In genomic region chr19:4332653-4333052, GRCm38 (mm10) we compare ENCODE assay signal across 8 mouse cellular contexts. TPM values are rescaled to one million over a fixed set of nuclear protein-coding genes. Genes with fewer than 3 reads are reported as not detected.
DNase-seq lines count a peak whose midpoint lies in the region; ATAC-seq lines count a peak whose summit lies in the region.

No protein-coding gene starts in this region.

- intact Hi-C loops in heart, postnatal 14 days (cut with DNase I) = loop anchor here (5.0 kb wide), 1 partner anchor 65 kb away; the partner anchor contains the start of gene Kdm2a

- peak; percentile 80 for DNase-seq in 416B (ENCODE audit: low read depth)
- DNase-seq in R1 (ENCODE audit: low read depth, low spot score) = peak; percentile 84
- peak; percentile 71 for DNase-seq in embryonic facial prominence, embryonic 11.5 days (ENCODE audit: low spot score)
- DNase-seq in heart, postnatal 14 days = peak; percentile 44 to 57
- peak; percentile 41 to 72 for DNase-seq in layer of hippocampus, adult 18-20 months (ENCODE audit: low spot score in 2 of 2)
- peak; percentile 55 for DNase-seq in retina, embryonic 14.5 days (ENCODE audit: low spot score)
- peak; percentile 72 for DNase-seq in yolk sac, embryonic 10.5 days (ENCODE audit: low spot score)

- WGBS in embryonic facial prominence, embryonic 11.5 days = 0% methylated on average over 4 of the region's 4 CpGs
- WGBS in lung, embryonic 15.5 days = 0% methylated on average over 4 of the region's 4 CpGs

- H3K9ac ChIP-seq in embryonic facial prominence, embryonic 11.5 days (replicated peaks; ENCODE audit: low read length) = peak overlapping the region; percentile 82
- H3K9ac ChIP-seq in lung, embryonic 15.5 days = peak overlapping the region; percentile 54

- H3K4me1 ChIP-seq in embryonic facial prominence, embryonic 11.5 days (ENCODE audit: control insufficient read depth, insufficient read depth, low read length) = peaks cover 7% of the 10 kb centered on the region; the same call in 1 of the 2 replicates
- peaks cover 21% of the 10 kb centered on the region for H3K4me1 ChIP-seq in lung, embryonic 15.5 days

- H3K4me2 ChIP-seq in embryonic facial prominence, embryonic 11.5 days (ENCODE audit: low read depth, low read length) = peak overlapping the region; percentile 79
- H3K4me2 ChIP-seq in lung, embryonic 15.5 days = peak overlapping the region; percentile 77

- H3K9me3 ChIP-seq in embryonic facial prominence, embryonic 11.5 days (replicated peaks; ENCODE audit: control insufficient read depth, low read length) = no peaks in the 10 kb centered on the region
- no peaks in the 10 kb centered on the region for H3K9me3 ChIP-seq in lung, embryonic 15.5 days

- H3K27me3 ChIP-seq in embryonic facial prominence, embryonic 11.5 days (ENCODE audit: control insufficient read depth, insufficient read depth, low read length) = no peaks in the 10 kb centered on the region
- no peaks in the 10 kb centered on the region for H3K27me3 ChIP-seq in lung, embryonic 15.5 days

- H3K4me3 ChIP-seq in embryonic facial prominence, embryonic 11.5 days (ENCODE audit: low read depth, low read length) = peak overlapping the region; percentile 64
- H3K4me3 ChIP-seq in lung, embryonic 15.5 days = peak overlapping the region; percentile 57

- peak overlapping the region; percentile 88; the same call in 1 of the 2 replicates for H3K27ac ChIP-seq in embryonic facial prominence, embryonic 11.5 days (replicated peaks; ENCODE audit: low read depth, low read length)
- H3K27ac ChIP-seq in lung, embryonic 15.5 days = peak overlapping the region; percentile 88

- H3K36me3 ChIP-seq in embryonic facial prominence, embryonic 11.5 days (replicated peaks; ENCODE audit: control insufficient read depth, insufficient read depth, low read depth, low read length) = peaks cover 7% of the 10 kb centered on the region
- H3K36me3 ChIP-seq in lung, embryonic 15.5 days = peaks cover 33% of the 10 kb centered on the region

- no peak for ATAC-seq in embryonic facial prominence, embryonic 11.5 days (replicated peaks; ENCODE audit: insufficient number of reproducible peaks, low FRiP score, low TSS enrichment, low read depth)
- no peak for ATAC-seq in lung, embryonic 15.5 days (ENCODE audit: borderline replicate concordance, extremely low read depth, low FRiP score, low TSS enrichment)

RNA-seq across cellular contexts. Expression of gene Grk2, which starts 26.6 kb away (rescaled TPM):
- 13.5 and 18.9 TPM in 2 replicates for polyA plus RNA-seq in embryonic facial prominence, embryonic 11.5 days (2014; fragmentation: Nextera tagmentation; extraction: Ambion mirVana)
- total RNA-seq in heart, postnatal 14 days (2021) = 10 to 100 TPM; 54.1 to 59.4 TPM
- 100 to 1,000 TPM; 184 to 192 TPM for total RNA-seq in layer of hippocampus, adult 18-20 months (2021)
- polyA plus RNA-seq in lung, embryonic 15.5 days (2015; fragmentation: Nextera tagmentation; extraction: Ambion mirVana) = 16.2 and 16.7 TPM in 2 replicates

RNA-seq across cellular contexts. Expression of gene Ankrd13d, which starts 49.7 kb away (rescaled TPM):
- 5.6 and 6.4 TPM in 2 replicates for polyA plus RNA-seq in embryonic facial prominence, embryonic 11.5 days (2014; fragmentation: Nextera tagmentation; extraction: Ambion mirVana)
- total RNA-seq in heart, postnatal 14 days (2021) = 1 to 10 TPM; 1.0 to 1.4 TPM
- total RNA-seq in layer of hippocampus, adult 18-20 months (2021) = 10 to 100 TPM; 58.5 to 59.2 TPM
- polyA plus RNA-seq in lung, embryonic 15.5 days (2015; fragmentation: Nextera tagmentation; extraction: Ambion mirVana) = 3.3 and 4.2 TPM in 2 replicates

Comparison
In these comparisons a context has a peak if more than half of its experiments do, and no peak if none do; other contexts are left out.
1. RNA of gene Ankrd13d, which starts 49.7 kb away (total RNA-seq): 58.5 to 59.2 TPM in layer of hippocampus, adult 18-20 months; 1.0 to 1.4 TPM in heart, postnatal 14 days; every median in the first group is over 10 times any median in the second.
2. Peak in every context shown above with its lines, with median percentiles within 50 percentile points of each other: DNase-seq.